Mouse (Mus musculus) testis, adult 2 months (tissue): ENCODE measurements around the gene Wasl. TPM values are rescaled to one million over a fixed set of nuclear protein-coding genes. Genes with fewer than 3 reads are reported as not detected.

ENCODE experiments used
- H3K27ac ChIP-seq: fragments of 200-500 bp; 2 replicates; pipeline ENCODE4 v1.5.1; 2012; ENCODE audit warnings: low read depth, low read length; ENCODE audit not compliant: control insufficient read depth, insufficient read depth
- H3K27me3 ChIP-seq: fragments of 200-500 bp; 2 replicates; pipeline ENCODE4 v1.6.1; 2012; ENCODE audit warnings: mild to moderate bottlenecking, low read length, moderate library complexity; ENCODE audit not compliant: control insufficient read depth, insufficient read depth
- H3K36me3 ChIP-seq: fragments of 200-500 bp; 2 replicates; pipeline ENCODE4 v1.6.1; 2012; ENCODE audit warnings: mild to moderate bottlenecking, low read length; ENCODE audit not compliant: control insufficient read depth, insufficient read depth
- H3K4me1 ChIP-seq: fragments of 200-500 bp; 2 replicates; pipeline ENCODE4 v1.6.1; 2012; ENCODE audit warnings: low read length; ENCODE audit not compliant: control insufficient read depth, insufficient read depth
- H3K4me3 ChIP-seq: fragments of 200-500 bp; 2 replicates; pipeline ENCODE4 v1.5.1; 2012; ENCODE audit warnings: low read depth, mild to moderate bottlenecking, low read length, moderate library complexity, mixed read lengths; ENCODE audit not compliant: control insufficient read depth
- CTCF ChIP-seq: fragments of 200-500 bp; IDR thresholded peaks from 2 replicates; pipeline ENCODE4 v1.5.1; 2012; ENCODE audit warnings: low read depth, mild to moderate bottlenecking, inconsistent platforms, low read length, moderate library complexity; ENCODE audit not compliant: control insufficient read depth, insufficient read depth, insufficient replicate concordance
- POLR2A ChIP-seq: fragments of 200-500 bp; IDR thresholded peaks from 2 replicates; pipeline ENCODE4 v1.6.1; 2012; ENCODE audit warnings: low read depth, mild to moderate bottlenecking, inconsistent platforms, low read length, moderate library complexity; ENCODE audit not compliant: control insufficient read depth
- polyA plus RNA-seq: library from polyadenylated mRNA; depleted of rRNA; stranded (reverse); fragments of >200 nt; gene quantifications from 2 replicates; pipeline ENCODE4 v1.2.3, GENCODE M21; 2012

Gene Wasl
- polyA plus RNA-seq, 1 experiment = 8.1 TPM

- Histone ChIP-seq H3K4me1 (peaks cover 2% of the 10 kb centered on the region), H3K27me3 (no peaks in the 10 kb centered on the region), H3K4me3 (no peak overlapping the region), H3K27ac (no peak overlapping the region), H3K36me3 (no peaks in the 10 kb centered on the region)
- TF ChIP-seq CTCF (no peak), POLR2A (no peak)
Measured at GRCm38 (mm10) chr6:24605631-24606030, 59.2 kb downstream of the Wasl start.

GRCm38 (mm10) chr6:24604289-24604688, 60.5 kb downstream of the Wasl start:
- Histone ChIP-seq H3K4me3 (no peak overlapping the region), H3K27ac (no peak overlapping the region), H3K4me1 (peaks cover 2% of the 10 kb centered on the region), H3K27me3 (no peaks in the 10 kb centered on the region), H3K36me3 (no peaks in the 10 kb centered on the region)
- TF ChIP-seq CTCF = no peak
- TF ChIP-seq POLR2A = no peak

- Histone ChIP-seq H3K36me3 (no peaks in the 10 kb centered on the region), H3K27ac (no peak overlapping the region), H3K27me3 (no peaks in the 10 kb centered on the region), H3K4me3 (no peak overlapping the region), H3K4me1 (peaks cover 2% of the 10 kb centered on the region)
- TF ChIP-seq POLR2A = no peak
- TF ChIP-seq CTCF = no peak
Measured at GRCm38 (mm10) chr6:24602993-24603392, 61.8 kb downstream of the Wasl start.

- Histone ChIP-seq H3K27me3 (no peaks in the 10 kb centered on the region), H3K36me3 (no peaks in the 10 kb centered on the region), H3K4me3 (no peak overlapping the region), H3K4me1 (peaks cover 7% of the 10 kb centered on the region), H3K27ac (no peak overlapping the region)
- TF ChIP-seq POLR2A (no peak), CTCF (no peak)
Measured at GRCm38 (mm10) chr6:24602351-24602750, 62.5 kb downstream of the Wasl start.

GRCm38 (mm10) chr6:24601668-24602067, 63.1 kb downstream of the Wasl start:
- TF ChIP-seq CTCF (no peak), POLR2A (no peak)
- H3K4me1 ChIP-seq = peaks cover 8% of the 10 kb centered on the region
- no peak overlapping the region for H3K4me3 ChIP-seq
- H3K27me3 ChIP-seq = no peaks in the 10 kb centered on the region
- no peak overlapping the region for H3K27ac ChIP-seq
- no peaks in the 10 kb centered on the region for H3K36me3 ChIP-seq

- TF ChIP-seq CTCF (no peak), POLR2A (no peak)
- no peak overlapping the region for H3K27ac ChIP-seq
- no peaks in the 10 kb centered on the region for H3K27me3 ChIP-seq
Measured at GRCm38 (mm10) chr6:24600726-24601125, 64.1 kb downstream of the Wasl start.

GRCm38 (mm10) chr6:24600134-24600533, 64.7 kb downstream of the Wasl start:
- H3K4me1 ChIP-seq = peaks cover 8% of the 10 kb centered on the region
- H3K27me3 ChIP-seq = no peaks in the 10 kb centered on the region
- no peak for TF ChIP-seq POLR2A
- TF ChIP-seq CTCF = no peak
- no peak overlapping the region for H3K27ac ChIP-seq
- H3K4me3 ChIP-seq = no peak overlapping the region
- H3K36me3 ChIP-seq = no peaks in the 10 kb centered on the region

More at GRCm38 (mm10) chr6:24600726-24601125, 64.1 kb downstream of the Wasl start:
- Histone ChIP-seq H3K36me3 (no peaks in the 10 kb centered on the region), H3K4me3 (no peak overlapping the region), H3K4me1 (peaks cover 8% of the 10 kb centered on the region)

GRCm38 (mm10) chr6:24599639-24600038, 65.2 kb downstream of the Wasl start:
- Histone ChIP-seq H3K27ac (no peak overlapping the region), H3K27me3 (no peaks in the 10 kb centered on the region)
- no peak for TF ChIP-seq POLR2A
- TF ChIP-seq CTCF = no peak

More at GRCm38 (mm10) chr6:24599639-24600038, 65.2 kb downstream of the Wasl start:
- Histone ChIP-seq H3K4me1 (peaks cover 8% of the 10 kb centered on the region), H3K36me3 (no peaks in the 10 kb centered on the region), H3K4me3 (no peak overlapping the region)
